Mouse (Mus musculus) monocyte, adult 2 months (primary cell): ENCODE results near the gene Rpl18.

ENCODE experiments used
- DNase-seq, 2 experiments: peaks; one replicate each; pipeline ENCODE4 v3.0.0; 2022; ENCODE audit warnings: low spot score in 2 of 2, low read depth in 1 of 2

Gene Rpl18

DNA sequence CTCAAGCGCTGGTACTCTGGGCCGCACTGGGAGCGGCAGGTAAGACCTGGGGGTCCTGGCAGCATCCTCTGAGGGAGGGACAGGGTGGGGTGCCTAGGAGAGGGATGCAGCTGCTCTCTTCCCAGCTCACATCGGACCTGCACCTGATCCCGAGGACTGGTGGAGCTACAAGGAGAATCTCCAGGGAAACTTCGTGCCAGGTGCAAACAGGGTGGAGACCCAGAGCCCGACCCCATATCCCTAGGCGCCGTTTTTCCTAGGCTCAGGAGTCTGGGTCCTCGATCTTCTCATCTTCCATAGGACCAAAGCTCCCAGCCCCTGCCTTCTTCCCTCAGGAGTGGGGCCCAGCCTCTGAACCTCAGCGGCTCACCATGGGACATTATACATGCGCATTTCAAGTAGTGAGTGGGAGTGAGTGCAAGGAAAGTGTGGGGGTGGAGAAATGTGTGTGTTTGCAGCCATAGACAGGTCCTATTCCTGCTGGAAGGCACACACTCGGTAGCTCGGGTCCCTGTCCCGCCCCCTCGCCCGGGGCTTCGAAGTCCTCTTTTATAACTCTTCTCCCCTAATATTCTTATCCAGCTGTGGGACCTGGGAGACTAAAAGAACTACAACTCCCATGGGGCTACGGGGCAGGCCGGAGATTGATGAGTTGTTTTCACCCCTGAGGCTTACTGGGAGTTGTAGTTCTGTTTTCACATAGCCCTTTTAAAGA, 14.8 kb upstream of the Rpl18 start:
- DNase-seq, result no peak

DNA sequence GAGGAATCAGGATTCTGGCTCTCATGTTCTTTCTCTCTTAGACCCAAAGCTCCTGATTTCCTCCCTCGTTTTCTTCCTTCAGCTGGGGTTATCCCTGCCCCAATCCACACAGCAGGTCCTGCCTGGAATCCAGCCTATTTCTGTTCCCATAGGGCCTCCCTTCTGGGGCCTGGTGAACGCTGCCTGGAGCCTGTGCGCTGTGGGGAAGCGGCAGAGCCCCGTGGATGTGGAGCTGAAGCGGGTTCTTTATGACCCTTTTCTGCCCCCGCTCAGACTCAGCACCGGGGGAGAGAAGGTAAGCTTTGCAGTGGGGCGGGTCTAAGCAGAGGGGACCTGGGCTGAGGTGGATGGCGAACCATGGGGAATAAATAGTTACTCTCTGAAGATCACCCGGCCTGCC, 14.2 kb upstream of the Rpl18 start:
- no peak for DNase-seq

DNA sequence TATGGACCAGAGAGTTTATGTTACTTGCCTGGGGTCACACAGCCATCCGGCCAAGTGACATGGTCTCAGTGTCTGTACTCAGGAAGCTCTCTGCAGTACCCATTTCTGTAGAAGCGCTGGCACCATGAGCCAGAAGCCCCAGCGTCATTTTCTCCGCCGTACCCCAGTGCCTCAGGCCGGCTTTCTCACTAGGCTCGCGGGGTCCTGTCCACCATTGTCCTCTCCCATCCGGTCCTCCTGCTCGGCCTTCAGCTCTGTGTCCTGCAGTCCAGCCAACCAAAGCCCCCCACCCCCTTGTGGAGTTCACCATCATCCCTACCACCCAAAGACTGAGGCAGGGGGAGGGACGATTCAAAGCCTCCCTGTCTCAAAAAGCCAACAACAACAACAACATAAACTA, 13.7 kb upstream of the Rpl18 start:
- DNase-seq, result no peak

- no peak for DNase-seq
These were observed 12.9 kb upstream of the Rpl18 start for GRCm38 (mm10) chr7:45702316-45702715.

DNA sequence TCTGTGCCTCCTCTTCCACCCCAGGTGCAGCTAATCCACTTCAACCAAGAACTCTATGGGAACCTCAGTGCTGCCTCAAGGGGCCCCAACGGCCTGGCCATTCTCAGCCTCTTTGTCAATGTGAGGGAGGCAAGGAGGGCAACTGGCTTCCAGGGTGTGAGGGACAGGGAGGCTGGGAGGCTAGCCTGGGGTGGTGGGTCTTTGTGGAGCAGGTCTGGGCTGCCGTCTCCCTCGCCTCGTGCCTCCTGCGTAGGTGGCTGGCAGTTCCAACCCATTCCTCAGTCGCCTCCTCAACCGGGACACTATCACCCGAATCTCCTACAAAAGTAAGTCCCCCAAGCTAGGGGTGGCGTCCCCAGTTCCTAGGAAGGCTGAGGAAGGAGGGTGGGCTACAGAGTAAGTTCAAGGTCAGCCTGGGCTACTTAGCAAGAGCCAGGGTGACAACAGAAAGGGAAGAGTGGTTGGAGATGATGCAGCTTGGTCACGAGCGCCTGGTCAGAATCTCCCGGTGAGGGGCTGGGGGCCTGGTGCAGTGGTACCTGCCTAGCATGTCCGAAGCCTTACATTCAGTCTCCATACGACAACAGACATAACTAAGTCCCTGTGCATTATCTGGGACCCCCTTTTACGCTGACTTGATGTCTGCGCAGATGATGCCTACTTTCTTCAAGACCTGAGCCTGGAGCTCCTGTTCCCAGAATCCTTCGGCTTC, 12.3 kb upstream of the Rpl18 start:
- DNase-seq, result no peak

DNA sequence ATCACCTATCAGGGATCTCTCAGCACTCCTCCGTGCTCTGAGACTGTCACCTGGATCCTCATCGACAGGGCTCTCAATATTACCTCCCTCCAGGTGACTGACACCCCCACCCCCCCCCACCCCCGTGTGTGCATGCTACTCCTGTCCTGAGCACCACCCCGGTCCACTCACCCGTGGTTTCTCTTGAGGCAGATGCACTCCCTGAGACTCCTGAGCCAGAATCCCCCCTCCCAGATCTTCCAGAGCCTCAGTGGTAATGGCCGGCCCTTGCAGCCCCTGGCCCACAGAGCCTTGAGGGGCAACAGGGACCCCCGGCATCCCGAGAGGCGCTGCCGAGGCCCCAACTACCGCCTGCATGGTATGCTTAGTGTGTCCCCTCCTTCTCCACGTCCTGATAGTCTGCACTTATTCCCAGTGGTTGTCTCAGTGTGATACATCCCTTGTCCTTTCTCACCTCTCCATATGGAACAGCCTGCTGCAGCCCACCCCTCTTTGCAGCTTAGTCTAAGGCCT, 11.7 kb upstream of the Rpl18 start:
- DNase-seq, result no peak

DNA sequence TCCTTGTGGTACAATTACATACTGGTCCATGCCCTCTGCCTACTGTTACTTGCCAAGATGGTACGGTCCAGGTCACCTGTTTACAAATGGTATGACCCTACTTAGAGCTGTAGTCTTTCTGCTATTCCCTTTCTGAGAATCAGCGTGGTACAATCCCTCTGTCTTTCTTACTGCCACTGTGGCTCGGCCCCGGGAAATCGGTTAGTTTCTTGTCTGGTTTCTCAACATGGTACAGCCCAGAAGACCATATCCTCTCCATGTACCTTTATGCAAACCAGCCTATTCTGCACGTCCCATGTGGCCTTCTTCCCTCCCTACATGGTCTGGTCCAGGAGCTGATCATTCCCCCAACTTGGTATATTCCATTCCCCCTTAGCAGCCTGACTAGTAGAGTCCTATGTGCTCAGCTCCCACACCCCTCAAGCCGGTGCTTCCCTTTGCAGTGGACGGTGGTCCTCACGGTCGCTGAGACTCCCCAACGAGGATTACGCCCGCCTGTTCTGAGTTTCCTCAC, 11.2 kb upstream of the Rpl18 start:
- DNase-seq, result peak in 1 of 2 experiments; percentile 37

- DNase-seq, result peak; percentile 96 to 98
These were observed 10.4 kb upstream of the Rpl18 start, which contains the start of gene Dbp for GRCm38 (mm10) chr7:45704730-45705442. Gene Dbp (plus strand): TSS chr7:45705088.

GRCm38 (mm10) chr7:45705443-45705864, 9.8 kb upstream of the Rpl18 start:
- DNase-seq, result no peak

- DNase-seq, result no peak
These were observed 9.4 kb upstream of the Rpl18 start for GRCm38 (mm10) chr7:45705873-45706281.

GRCm38 (mm10) chr7:45706721-45707241, 8.5 kb upstream of the Rpl18 start:
- peak in 1 of 2 experiments; percentile 73 for DNase-seq

GRCm38 (mm10) chr7:45707375-45707967, 7.8 kb upstream of the Rpl18 start:
- DNase-seq, result peak; percentile 92 to 97

- DNase-seq, result no peak
These were observed 7.0 kb upstream of the Rpl18 start for GRCm38 (mm10) chr7:45708221-45708761.

- no peak for DNase-seq
These were observed 6.2 kb upstream of the Rpl18 start for GRCm38 (mm10) chr7:45709036-45709435.

- DNase-seq, result no peak
These were observed 5.4 kb upstream of the Rpl18 start for GRCm38 (mm10) chr7:45709677-45710355.

DNA sequence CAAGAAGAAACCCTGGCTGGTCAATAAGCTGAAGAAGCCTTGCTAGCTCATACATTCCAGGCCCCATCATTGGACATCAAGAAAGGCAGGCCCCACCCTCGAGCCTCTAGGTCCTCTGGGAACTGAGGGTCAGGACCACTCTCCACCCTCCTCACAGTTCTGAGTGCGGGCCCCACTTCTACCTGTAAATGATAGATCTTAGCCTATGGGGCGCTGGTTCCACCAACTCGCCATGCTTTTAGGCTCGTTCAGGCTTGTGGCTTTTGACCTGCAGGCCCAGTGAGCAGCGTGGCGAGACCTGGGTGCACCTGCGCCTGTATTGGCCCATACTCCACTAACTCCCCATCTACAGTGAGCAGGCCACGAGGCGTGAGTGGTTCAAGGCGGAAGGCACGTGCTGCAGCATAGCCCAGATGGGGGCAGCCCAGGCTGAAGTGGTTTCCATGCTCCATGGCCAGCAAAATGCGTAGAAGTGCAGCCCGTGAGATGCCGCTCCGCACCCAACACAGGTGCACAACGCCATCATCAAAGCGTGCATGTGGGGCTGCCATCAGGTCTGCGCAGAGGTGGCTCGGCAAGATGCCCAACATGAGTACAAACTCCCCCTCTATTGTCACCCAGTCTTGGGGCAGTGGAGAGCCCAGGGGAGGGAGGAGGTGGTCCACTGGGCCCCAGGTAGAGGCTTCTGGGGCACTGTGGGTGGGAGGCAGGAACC, 4.6 kb upstream of the Rpl18 start:
- no peak for DNase-seq

- DNase-seq, result no peak
These were observed 3.8 kb upstream of the Rpl18 start for GRCm38 (mm10) chr7:45711316-45712021.

DNA sequence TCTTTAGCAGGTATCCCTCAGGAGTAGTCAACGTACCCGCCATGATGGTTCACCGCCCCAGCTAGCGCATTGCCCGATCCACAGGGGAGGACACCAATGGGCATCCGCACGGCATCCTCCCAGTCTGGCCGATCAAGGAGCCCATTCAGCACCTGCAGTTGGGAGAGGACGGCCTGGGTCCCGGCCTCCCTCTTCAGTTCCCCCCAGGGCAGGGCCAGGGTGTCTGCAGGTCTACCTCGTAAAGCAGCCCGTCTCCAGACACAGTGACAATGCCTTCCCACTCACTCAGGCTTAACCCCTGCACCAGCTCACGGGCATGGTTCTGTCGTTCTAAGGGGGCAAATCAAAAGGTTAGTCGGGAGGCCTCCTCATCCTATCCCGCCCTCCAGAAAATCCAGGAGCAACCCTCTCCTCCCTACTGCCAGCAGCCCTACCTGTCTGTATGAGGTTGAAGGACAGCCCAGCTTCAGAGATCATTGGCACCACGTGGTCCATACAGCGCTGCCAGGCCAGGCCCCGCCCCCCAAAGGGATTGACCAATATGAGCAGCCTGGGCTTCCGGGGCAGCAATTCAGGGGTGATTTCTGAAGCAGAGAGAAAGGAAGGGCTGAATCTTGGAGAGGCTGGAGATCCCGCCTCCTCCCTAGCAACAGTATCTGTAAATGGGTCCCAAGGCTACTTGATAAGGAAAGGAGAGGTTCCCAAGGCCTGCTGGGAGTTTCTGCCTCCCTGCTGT, 3.1 kb upstream of the Rpl18 start:
- DNase-seq, result no peak
